Mouse (Mus musculus) forebrain, embryonic 12.5 days (tissue): ENCODE data around the gene Ostf1. TPM values are rescaled to one million over a fixed set of nuclear protein-coding genes. Genes with fewer than 3 reads are reported as not detected.
"Not testable (repeated sequence)": the region's sequence is repeated elsewhere in the genome, so short reads cannot be mapped to it uniquely, and the experiment has no call there.

ENCODE experiments used
- ATAC-seq: fragments of 200-750 bp; cut with Nextera tagmentation; 2 replicates; pipeline ENCODE4 v1.8.0; 2017; ENCODE audit warnings: moderate TSS enrichment; ENCODE audit not compliant: low FRiP score
- H3K27ac ChIP-seq: fragments of 300-500 bp; sonication (generic); 2 replicates; pipeline ENCODE4 v1.5.1; 2016; ENCODE audit warnings: mild to moderate bottlenecking
- H3K27me3 ChIP-seq: fragments of 300-500 bp; sonication (generic); 2 replicates; pipeline ENCODE4 v1.6.1; 2016; ENCODE audit warnings: mild to moderate bottlenecking
- H3K36me3 ChIP-seq: fragments of 300-500 bp; sonication (generic); replicated peaks from 2 replicates; pipeline ENCODE4 v1.6.1; 2016; ENCODE audit warnings: mild to moderate bottlenecking
- H3K4me1 ChIP-seq: fragments of 300-500 bp; sonication (generic); 2 replicates; pipeline ENCODE4 v1.6.1; 2016
- H3K4me2 ChIP-seq: fragments of 300-500 bp; sonication (generic); 2 replicates; pipeline ENCODE4 v1.6.1; 2016; ENCODE audit warnings: mild to moderate bottlenecking, moderate library complexity
- H3K4me3 ChIP-seq: fragments of 300-500 bp; sonication (generic); replicated peaks from 2 replicates; pipeline ENCODE4 v1.5.1; 2016; ENCODE audit warnings: mild to moderate bottlenecking
- H3K9ac ChIP-seq: fragments of 300-500 bp; sonication (generic); 2 replicates; pipeline ENCODE4 v1.6.1; 2016; ENCODE audit warnings: mild to moderate bottlenecking
- H3K9me3 ChIP-seq: fragments of 300-500 bp; sonication (generic); 2 replicates; pipeline ENCODE4 v1.6.1; 2016
- WGBS: fragments of 180-500 bp; shearing (Covaris S2); methylation state at CpG from one replicate; pipeline ENCODE4 v1.1.7; 2016; 5-methylcytosine and 5-hydroxymethylcytosine counted together
- polyA plus RNA-seq: library from polyadenylated mRNA; unstranded; fragments of >200 nt; fragmentation: Nextera tagmentation; extraction: Ambion mirVana; gene quantifications from 2 replicates; pipeline ENCODE4 v1.2.1, GENCODE M21; 2016

Ostf1 gene
- polyA plus RNA-seq, 1 experiment from 2014 or later = 28.1 TPM

- Histone ChIP-seq H3K27me3 (no peaks in the 10 kb centered on the region), H3K4me2 (no peak overlapping the region), H3K9me3 (no peaks in the 10 kb centered on the region), H3K9ac (no peak overlapping the region), H3K4me1 (peaks cover 21% of the 10 kb centered on the region), H3K4me3 (no peak overlapping the region), H3K27ac (no peak overlapping the region), H3K36me3 (no peaks in the 10 kb centered on the region)
- no peak for ATAC-seq
- 63% methylated on average over 5 of the region's 5 CpGs for WGBS
These were observed 41.4 kb downstream of the Ostf1 start for GRCm38 (mm10) chr19:18590234-18590633.

- no peak overlapping the region for H3K4me3 ChIP-seq
- H3K27me3 ChIP-seq = no peaks in the 10 kb centered on the region
- no peaks in the 10 kb centered on the region for H3K36me3 ChIP-seq
- peaks cover 21% of the 10 kb centered on the region for H3K4me1 ChIP-seq
- no peak overlapping the region for H3K27ac ChIP-seq
- no peak overlapping the region for H3K4me2 ChIP-seq
- no peaks in the 10 kb centered on the region for H3K9me3 ChIP-seq
- WGBS = 97% methylated on average over 8 of the region's 8 CpGs
- no peak overlapping the region for H3K9ac ChIP-seq
- no peak for ATAC-seq
These were observed 42.3 kb downstream of the Ostf1 start for GRCm38 (mm10) chr19:18589276-18589675.

- not testable (repeated sequence) for H3K4me2 ChIP-seq, H3K27ac ChIP-seq, H3K9me3 ChIP-seq, H3K36me3 ChIP-seq, H3K27me3 ChIP-seq, H3K9ac ChIP-seq, H3K4me3 ChIP-seq, ATAC-seq
- peaks cover 21% of the 10 kb centered on the region for H3K4me1 ChIP-seq
- 94% methylated on average over 10 of the region's 10 CpGs for WGBS
These were observed 42.8 kb downstream of the Ostf1 start for GRCm38 (mm10) chr19:18588801-18589200.

GRCm38 (mm10) chr19:18588243-18588642, 43.4 kb downstream of the Ostf1 start:
- no peak overlapping the region for H3K4me2 ChIP-seq
- H3K4me1 ChIP-seq = peaks cover 21% of the 10 kb centered on the region
- no peak for ATAC-seq
- no peaks in the 10 kb centered on the region for H3K27me3 ChIP-seq
- H3K36me3 ChIP-seq = no peaks in the 10 kb centered on the region
- WGBS = 96% methylated on average over 1 of the region's 1 CpGs
- no peaks in the 10 kb centered on the region for H3K9me3 ChIP-seq
- no peak overlapping the region for H3K9ac ChIP-seq
- no peak overlapping the region for H3K4me3 ChIP-seq
- H3K27ac ChIP-seq = no peak overlapping the region

GRCm38 (mm10) chr19:18587118-18587517, 44.5 kb downstream of the Ostf1 start:
- no peak for ATAC-seq
- no peak overlapping the region for H3K4me3 ChIP-seq
- no peaks in the 10 kb centered on the region for H3K36me3 ChIP-seq
- WGBS = 90% methylated on average over 9 of the region's 9 CpGs
- no peak overlapping the region for H3K9ac ChIP-seq
- H3K4me1 ChIP-seq = peaks cover 20% of the 10 kb centered on the region
- no peaks in the 10 kb centered on the region for H3K9me3 ChIP-seq
- no peak overlapping the region for H3K27ac ChIP-seq
- H3K27me3 ChIP-seq = no peaks in the 10 kb centered on the region
- H3K4me2 ChIP-seq = no peak overlapping the region

- Histone ChIP-seq H3K4me3 (no peak overlapping the region), H3K4me2 (no peak overlapping the region), H3K27me3 (no peaks in the 10 kb centered on the region), H3K36me3 (no peaks in the 10 kb centered on the region), H3K9ac (no peak overlapping the region), H3K4me1 (no peaks in the 10 kb centered on the region), H3K9me3 (no peaks in the 10 kb centered on the region), H3K27ac (no peak overlapping the region)
- WGBS = 94% methylated on average over 7 of the region's 7 CpGs
- ATAC-seq = no peak
These were observed 47.0 kb downstream of the Ostf1 start for GRCm38 (mm10) chr19:18584621-18585020.

- no peaks in the 10 kb centered on the region for H3K9me3 ChIP-seq
- H3K4me2 ChIP-seq = no peak overlapping the region
- H3K9ac ChIP-seq = no peak overlapping the region
- H3K4me3 ChIP-seq = no peak overlapping the region
- 90% methylated on average over 4 of the region's 4 CpGs for WGBS
- H3K4me1 ChIP-seq = peaks cover 1% of the 10 kb centered on the region; the same call in 1 of the 2 replicates
- no peaks in the 10 kb centered on the region for H3K36me3 ChIP-seq
- no peak for ATAC-seq
- no peak overlapping the region for H3K27ac ChIP-seq
- H3K27me3 ChIP-seq = no peaks in the 10 kb centered on the region
These were observed 47.9 kb downstream of the Ostf1 start for GRCm38 (mm10) chr19:18583706-18584105.

- H3K4me2 ChIP-seq = no peak overlapping the region
- H3K9me3 ChIP-seq = no peaks in the 10 kb centered on the region
- H3K4me1 ChIP-seq = peaks cover 7% of the 10 kb centered on the region; the same call in 1 of the 2 replicates
- 90% methylated on average over 6 of the region's 6 CpGs for WGBS
- H3K4me3 ChIP-seq = no peak overlapping the region
- no peaks in the 10 kb centered on the region for H3K36me3 ChIP-seq
- H3K27me3 ChIP-seq = no peaks in the 10 kb centered on the region
- no peak for ATAC-seq
- no peak overlapping the region for H3K27ac ChIP-seq
- no peak overlapping the region for H3K9ac ChIP-seq
These were observed 48.7 kb downstream of the Ostf1 start for GRCm38 (mm10) chr19:18582887-18583286.

GRCm38 (mm10) chr19:18582226-18582625, 49.4 kb downstream of the Ostf1 start:
- 94% methylated on average over 9 of the region's 9 CpGs for WGBS
- no peaks in the 10 kb centered on the region for H3K9me3 ChIP-seq
- H3K4me3 ChIP-seq = no peak overlapping the region
- H3K4me1 ChIP-seq = peaks cover 7% of the 10 kb centered on the region; the same call in 1 of the 2 replicates
- no peaks in the 10 kb centered on the region for H3K27me3 ChIP-seq
- H3K27ac ChIP-seq = no peak overlapping the region
- no peak overlapping the region for H3K9ac ChIP-seq
- no peaks in the 10 kb centered on the region for H3K36me3 ChIP-seq
- no peak overlapping the region for H3K4me2 ChIP-seq
- ATAC-seq = no peak

- Histone ChIP-seq H3K4me2 (no peak overlapping the region), H3K27me3 (no peaks in the 10 kb centered on the region), H3K36me3 (no peaks in the 10 kb centered on the region), H3K27ac (no peak overlapping the region), H3K4me3 (no peak overlapping the region), H3K4me1 (peaks cover 7% of the 10 kb centered on the region; the same call in 1 of the 2 replicates), H3K9ac (no peak overlapping the region), H3K9me3 (no peaks in the 10 kb centered on the region)
- ATAC-seq = no peak
- 96% methylated on average over 16 of the region's 16 CpGs for WGBS
These were observed 50.6 kb downstream of the Ostf1 start for GRCm38 (mm10) chr19:18581046-18581445.

- Histone ChIP-seq H3K4me2 (no peak overlapping the region), H3K9ac (no peak overlapping the region), H3K4me1 (peaks cover 7% of the 10 kb centered on the region; the same call in 1 of the 2 replicates), H3K4me3 (no peak overlapping the region), H3K27me3 (no peaks in the 10 kb centered on the region), H3K27ac (no peak overlapping the region), H3K9me3 (no peaks in the 10 kb centered on the region), H3K36me3 (no peaks in the 10 kb centered on the region)
- ATAC-seq = no peak
- 94% methylated on average over 1 of the region's 1 CpGs for WGBS
These were observed 52.6 kb downstream of the Ostf1 start for GRCm38 (mm10) chr19:18579012-18579358.

GRCm38 (mm10) chr19:18578216-18579011, 53.2 kb downstream of the Ostf1 start:
- Histone ChIP-seq H3K9me3 (no peaks in the 10 kb centered on the region), H3K4me2 (no peak overlapping the region), H3K36me3 (no peaks in the 10 kb centered on the region), H3K27me3 (no peaks in the 10 kb centered on the region), H3K4me3 (no peak overlapping the region), H3K4me1 (peaks cover 7% of the 10 kb centered on the region; the same call in 1 of the 2 replicates), H3K9ac (no peak overlapping the region), H3K27ac (0 out of 2 replicates have a peak overlapping the region, but pooled peaks have one; percentile 5)
- 0 out of 2 replicates have a peak, but pooled peaks have one; percentile 11 for ATAC-seq
- 57% methylated on average over 17 of the region's 17 CpGs for WGBS

- H3K4me3 ChIP-seq = no peak overlapping the region
- H3K9ac ChIP-seq = no peak overlapping the region
- no peak for ATAC-seq
- H3K4me2 ChIP-seq = no peak overlapping the region
- H3K27me3 ChIP-seq = no peaks in the 10 kb centered on the region
- H3K4me1 ChIP-seq = peaks cover 7% of the 10 kb centered on the region; the same call in 1 of the 2 replicates
- no peaks in the 10 kb centered on the region for H3K9me3 ChIP-seq
- 89% methylated on average over 5 of the region's 5 CpGs for WGBS
- H3K27ac ChIP-seq = no peak overlapping the region
- H3K36me3 ChIP-seq = no peaks in the 10 kb centered on the region
These were observed 54.3 kb downstream of the Ostf1 start for GRCm38 (mm10) chr19:18577348-18577747.
